Mouse (Mus musculus): Measurements from ENCODE around the gene Alg9.

DNA sequence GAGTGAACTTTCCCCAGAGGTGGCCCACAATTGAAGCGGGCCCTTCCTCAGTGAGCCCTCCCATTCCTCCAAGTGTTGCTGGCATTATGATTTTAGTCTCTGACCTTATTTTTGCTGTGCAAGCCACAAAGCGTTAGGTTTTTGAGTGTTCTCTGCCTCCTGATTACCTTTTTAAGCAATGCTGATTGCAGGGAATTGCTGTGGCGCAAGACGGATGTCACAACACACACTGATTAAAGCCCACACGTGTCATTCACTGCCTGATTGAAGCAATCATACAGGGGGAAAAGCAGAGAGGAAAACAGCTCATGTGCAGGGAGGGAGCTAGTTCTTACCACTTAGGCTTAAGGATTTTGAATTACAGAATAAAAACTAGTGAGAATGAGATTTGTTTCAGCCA lies 23.5 kb downstream of the Alg9 start:
- TF ChIP-seq CTCF (IDR thresholded peaks at IDR 0.05; ENCODE audit: low read depth, low read length) (no peak), POLR2A (IDR thresholded peaks at IDR 0.05; ENCODE audit: extremely low read depth, insufficient read depth, low read length) (no peak)

Measured in liver, adult 2 months (tissue).